Mouse (Mus musculus) cerebellum, postnatal 25 days (tissue): ENCODE measurements at regions not wholly inside any gene's neighbourhood (a gene's known extent, or its start where the extent isn't known, plus 50 kb on each side); places are given as distances from the start of the nearest gene placed in this dataset.

Experiments used
- DNase-seq, 2 experiments: peaks; one replicate each; pipeline ENCODE4 v3.0.0; 2021; ENCODE audit warnings: mixed read lengths in 2 of 2

DNA sequence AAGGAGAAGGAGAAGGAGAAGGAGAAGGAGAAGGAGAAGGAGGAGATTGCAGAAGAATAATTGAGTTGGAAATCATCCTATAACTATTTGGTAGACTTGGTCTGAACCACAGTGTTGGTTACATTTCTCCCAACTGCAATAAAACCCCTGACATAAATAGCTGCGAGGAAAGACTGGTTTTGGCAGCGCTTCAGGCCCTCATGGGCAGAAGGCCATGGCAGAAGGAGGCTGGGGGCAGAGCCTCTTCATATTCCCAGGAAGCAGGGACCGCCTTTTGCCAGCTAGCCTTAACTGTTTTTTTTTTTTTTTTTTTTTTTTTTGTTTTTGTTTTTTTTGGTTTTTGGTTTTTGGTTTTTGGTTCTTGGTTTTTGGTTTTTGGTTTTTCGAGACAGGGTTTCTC lies 984.2 kb upstream of the Nrxn1 start:
- peak; percentile 43 to 66 for DNase-seq
